Comparison of ENCODE assay signal across 27 mouse cellular contexts in genomic region chr15:100525405-100525804, GRCm38 (mm10).
"Had no signal": no experiment of that assay in that cellular context is flagged by ENCODE, and none has a peak within 500 bp of the region (broad histone marks: within the 10 kb centered on the region; RNA-seq: fewer than 3 reads in every experiment).

No protein-coding gene starts in this region.

- H3K27me3 ChIP-seq: heart, embryonic 12.5 days; heart, embryonic 13.5 days; heart, embryonic 15.5 days; hindbrain, embryonic 12.5 days; hindbrain, embryonic 13.5 days; hindbrain, embryonic 15.5 days; intestine, embryonic 15.5 days; kidney, embryonic 15.5 days had no signal

- H3K27ac ChIP-seq: heart, embryonic 13.5 days; heart, embryonic 15.5 days; hindbrain, embryonic 10.5 days; hindbrain, embryonic 12.5 days; hindbrain, embryonic 13.5 days; hindbrain, embryonic 14.5 days; hindbrain, embryonic 15.5 days; hindbrain, postnatal 0 days; intestine, embryonic 15.5 days; kidney, embryonic 15.5 days; kidney, postnatal 0 days; layer of hippocampus, adult 2 months; left cerebral cortex, adult 2 months had no signal

- H3K9me3 ChIP-seq: heart, embryonic 12.5 days; heart, embryonic 13.5 days; heart, embryonic 15.5 days; hindbrain, embryonic 10.5 days; hindbrain, embryonic 12.5 days; hindbrain, embryonic 13.5 days; hindbrain, embryonic 15.5 days; intestine, embryonic 15.5 days; kidney, embryonic 15.5 days had no signal

- DNase-seq: heart, postnatal 10 days; heart, postnatal 36 days; kidney, adult 11 months; kidney, adult 2 months; kidney, adult 8-10 months; kidney, adult 9 months; kidney, postnatal 10 days; kidney, postnatal 14 days; kidney, postnatal 25 days; kidney, postnatal 36 days; kidney, postnatal 4 days; layer of hippocampus, adult 9-11 months; layer of hippocampus, postnatal 36 days had no signal

- H3K4me1 ChIP-seq: heart, embryonic 15.5 days; hindbrain, embryonic 10.5 days; hindbrain, embryonic 12.5 days; hindbrain, embryonic 13.5 days; hindbrain, embryonic 15.5 days; intestine, embryonic 15.5 days; kidney, embryonic 15.5 days had no signal

- H3K4me3 ChIP-seq: heart, embryonic 12.5 days; heart, embryonic 13.5 days; heart, embryonic 15.5 days; hindbrain, embryonic 10.5 days; hindbrain, embryonic 12.5 days; hindbrain, embryonic 13.5 days; hindbrain, embryonic 15.5 days; intestine, embryonic 15.5 days; kidney, embryonic 15.5 days; layer of hippocampus, adult 2 months; left cerebral cortex, adult 2 months had no signal
